Mouse (Mus musculus): Measurements from ENCODE around the gene Rprd1b. TPM values are rescaled to one million over a fixed set of nuclear protein-coding genes. Genes with fewer than 3 reads are reported as not detected.

Gene Rprd1b
- polyA plus RNA-seq, 1 experiment, result 11.7 TPM

DNA sequence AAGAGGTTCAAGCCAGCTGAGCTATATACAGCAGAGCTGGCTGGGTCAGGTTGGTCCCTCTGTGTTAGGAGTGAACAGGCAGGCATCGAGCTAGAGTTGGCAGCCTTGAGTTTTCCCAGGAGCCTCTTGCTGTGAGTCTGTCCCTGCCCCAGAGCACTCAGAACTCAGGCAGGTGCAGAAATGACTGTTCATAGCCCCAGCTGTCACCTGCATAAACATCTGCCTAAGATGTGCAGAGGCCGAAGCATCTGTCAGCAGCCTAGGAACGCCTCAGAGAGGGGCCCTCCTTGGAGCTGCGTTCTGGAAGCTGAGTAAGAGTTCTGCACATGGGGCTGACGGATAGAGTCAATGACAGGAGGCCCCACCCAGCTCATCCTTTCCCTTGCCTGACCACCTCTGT is 86.6 kb downstream of the Rprd1b start:
- peaks cover 13% of the 10 kb centered on the region for H3K4me1 ChIP-seq (ENCODE audit: control insufficient read depth, insufficient read depth, insufficient read length, low read length)
- H3K4me3 ChIP-seq (ENCODE audit: insufficient read depth, low read depth, low read length), result no peak overlapping the region
- no peak overlapping the region for H3K27ac ChIP-seq (replicated peaks; ENCODE audit: low read depth, low read length)

DNA sequence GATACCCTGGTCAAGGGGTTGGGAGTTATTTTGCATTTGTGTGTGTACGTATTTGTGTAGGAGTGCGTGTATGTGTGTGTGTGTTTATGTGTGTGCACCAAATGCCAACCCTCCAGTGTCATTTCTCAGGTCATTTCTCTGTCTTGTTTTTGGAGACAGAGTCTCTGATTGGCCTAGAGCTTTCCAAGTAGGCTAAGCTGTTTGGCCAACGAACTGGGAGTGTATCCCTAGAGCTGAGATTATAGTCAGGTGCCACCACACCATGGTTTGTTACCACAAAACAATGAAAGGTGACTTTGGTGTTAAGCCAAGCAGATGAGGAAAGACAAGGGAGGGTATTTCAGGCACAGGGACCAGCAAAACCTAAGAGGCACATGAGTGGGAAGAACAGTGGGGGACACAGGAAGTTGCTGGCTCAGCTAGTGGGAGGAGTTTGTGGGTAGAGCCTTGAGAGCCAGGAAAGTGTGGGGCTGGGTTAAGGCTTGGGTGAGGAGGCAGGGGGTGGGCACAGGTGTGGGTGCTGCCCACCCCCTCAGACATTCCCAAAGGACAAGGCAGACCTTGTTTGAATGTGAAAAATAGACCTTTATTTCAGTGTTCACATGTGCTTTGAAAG is 87.6 kb downstream of the Rprd1b start:
- Histone ChIP-seq H3K4me3 (ENCODE audit: insufficient read depth, low read depth, low read length) (no peak overlapping the region), H3K27ac (replicated peaks; ENCODE audit: low read depth, low read length) (no peak overlapping the region), H3K4me1 (ENCODE audit: control insufficient read depth, insufficient read depth, insufficient read length, low read length) (peaks cover 13% of the 10 kb centered on the region)

DNA sequence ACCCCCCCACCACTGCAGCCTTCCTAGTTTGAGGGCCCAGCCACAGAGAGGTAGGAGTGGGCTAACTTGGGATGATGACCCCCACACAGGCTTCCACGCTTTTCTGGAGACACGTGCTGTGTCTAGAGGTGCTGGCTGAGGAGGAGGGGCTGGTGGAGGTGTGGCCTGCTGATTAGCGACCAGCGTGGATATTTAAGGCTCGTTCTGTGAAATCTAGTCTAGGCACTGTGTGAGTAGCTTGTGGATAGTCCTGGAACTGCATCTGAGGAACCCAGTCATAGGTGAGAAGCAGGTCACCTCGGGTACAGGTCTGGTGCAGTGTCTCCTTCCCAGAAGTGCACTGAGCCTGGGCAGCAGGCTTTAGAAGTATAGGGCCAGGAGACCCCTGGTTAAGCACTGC is 88.4 kb downstream of the Rprd1b start:
- H3K27ac ChIP-seq (replicated peaks; ENCODE audit: low read depth, low read length), result no peak overlapping the region

DNA sequence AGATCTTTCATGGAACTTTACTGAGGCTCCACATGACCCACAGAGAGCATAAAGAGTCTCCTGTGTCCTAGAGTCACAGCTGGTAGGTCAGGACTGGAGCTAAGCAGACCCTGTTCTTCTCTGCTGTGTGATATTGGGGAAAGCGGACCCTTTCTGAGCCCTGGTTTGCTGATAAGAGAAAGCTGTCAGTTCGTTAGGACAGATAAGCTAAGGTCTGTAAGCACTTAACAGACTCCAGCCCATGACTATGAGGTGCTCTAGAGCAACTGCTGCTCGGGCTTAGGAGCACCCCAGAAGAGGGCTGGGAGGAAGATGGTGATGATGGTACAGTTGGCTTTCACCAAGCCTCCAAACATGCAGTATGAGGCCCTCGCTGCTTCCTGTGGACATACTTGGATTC is 90.8 kb downstream of the Rprd1b start:
- H3K4me1 ChIP-seq (ENCODE audit: control insufficient read depth, insufficient read depth, insufficient read length, low read length), result peaks cover 28% of the 10 kb centered on the region
- no peak overlapping the region for H3K4me3 ChIP-seq (ENCODE audit: insufficient read depth, low read depth, low read length)
- no peak overlapping the region for H3K27ac ChIP-seq (replicated peaks; ENCODE audit: low read depth, low read length)

More for the DNA sequence above, 88.4 kb downstream of the Rprd1b start:
- H3K4me1 ChIP-seq (ENCODE audit: control insufficient read depth, insufficient read depth, insufficient read length, low read length), result peaks cover 17% of the 10 kb centered on the region
- no peak overlapping the region for H3K4me3 ChIP-seq (ENCODE audit: insufficient read depth, low read depth, low read length)

DNA sequence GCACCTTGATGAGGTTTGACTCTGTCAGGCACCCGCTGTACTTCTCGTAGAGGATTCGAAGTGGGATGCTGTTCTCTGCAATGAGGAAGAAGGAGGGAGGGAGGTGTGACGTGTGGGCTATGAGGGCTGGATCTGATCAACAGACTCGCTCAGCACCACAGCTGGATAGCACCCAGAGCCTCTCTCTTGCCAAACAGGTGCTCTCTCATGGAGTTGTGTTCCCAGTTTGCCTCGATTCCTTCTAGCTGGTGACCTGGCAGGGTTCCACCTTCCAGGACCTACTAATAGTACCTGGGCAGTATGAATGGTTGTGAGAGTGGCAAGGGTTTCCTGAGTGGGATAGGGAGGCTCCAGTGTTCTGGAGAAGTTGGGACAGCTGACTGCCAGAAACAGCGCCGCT is 91.9 kb downstream of the Rprd1b start:
- Histone ChIP-seq H3K4me3 (ENCODE audit: insufficient read depth, low read depth, low read length) (no peak overlapping the region), H3K4me1 (ENCODE audit: control insufficient read depth, insufficient read depth, insufficient read length, low read length) (peaks cover 20% of the 10 kb centered on the region), H3K27ac (replicated peaks; ENCODE audit: low read depth, low read length) (no peak overlapping the region)

DNA sequence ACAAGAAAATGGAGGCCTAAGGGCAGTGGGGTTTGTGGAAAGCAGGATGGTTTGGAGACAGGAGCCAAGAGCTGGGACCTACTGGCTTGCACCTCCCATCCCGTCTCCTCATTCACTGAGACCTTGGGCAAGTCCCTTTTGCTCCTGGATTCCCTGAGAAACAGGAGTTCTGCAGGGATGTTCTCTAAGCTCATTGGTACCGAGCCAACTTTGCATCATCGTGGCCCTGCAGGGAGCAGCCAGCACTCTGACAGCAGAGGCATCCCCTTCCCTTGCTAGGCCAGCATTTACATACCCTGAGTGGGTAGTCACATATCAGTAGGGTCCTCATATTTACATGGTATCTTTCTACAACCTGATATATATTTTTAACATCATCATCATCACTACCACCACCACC is 92.6 kb downstream of the Rprd1b start:
- H3K27ac ChIP-seq (replicated peaks; ENCODE audit: low read depth, low read length), result no peak overlapping the region
- no peak overlapping the region for H3K4me3 ChIP-seq (ENCODE audit: insufficient read depth, low read depth, low read length)
- H3K4me1 ChIP-seq (ENCODE audit: control insufficient read depth, insufficient read depth, insufficient read length, low read length), result peaks cover 20% of the 10 kb centered on the region

DNA sequence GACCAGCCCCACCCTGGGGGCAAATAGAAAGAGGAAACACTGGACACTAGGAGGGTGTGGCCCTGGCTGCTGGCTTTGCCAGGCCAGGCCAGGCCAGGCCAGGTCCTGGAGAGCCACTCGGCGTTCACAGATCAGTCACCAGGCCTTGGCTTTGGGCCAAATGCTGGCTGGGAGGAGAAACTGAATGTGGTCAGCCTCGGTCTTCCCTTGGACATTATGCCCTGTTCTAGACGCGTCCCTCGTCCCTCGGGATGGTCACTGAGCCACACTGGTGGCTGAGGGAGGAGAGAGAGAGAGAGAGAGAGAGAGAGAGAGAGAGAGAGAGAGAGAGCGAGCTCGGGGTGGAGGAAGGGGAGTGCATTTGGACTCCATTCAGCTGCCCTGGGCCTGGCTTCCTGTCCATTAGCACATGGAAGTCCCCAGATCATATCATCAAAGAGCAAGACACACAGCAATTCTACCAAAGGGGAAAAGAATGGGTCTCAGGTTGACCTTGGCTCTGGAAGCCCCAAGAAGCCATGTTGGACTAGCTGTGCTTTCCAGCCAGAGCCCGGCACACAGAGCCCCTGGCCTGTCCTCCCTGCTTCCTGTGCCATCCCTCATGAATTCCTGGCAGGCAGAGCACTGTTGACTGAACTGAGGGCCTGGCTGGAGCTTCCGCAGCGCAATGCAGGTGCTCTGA is 93.5 kb downstream of the Rprd1b start:
- Histone ChIP-seq H3K4me1 (ENCODE audit: control insufficient read depth, insufficient read depth, insufficient read length, low read length) (peaks cover 20% of the 10 kb centered on the region), H3K27ac (replicated peaks; ENCODE audit: low read depth, low read length) (peak overlapping the region; percentile 56), H3K4me3 (ENCODE audit: insufficient read depth, low read depth, low read length) (no peak overlapping the region)

DNA sequence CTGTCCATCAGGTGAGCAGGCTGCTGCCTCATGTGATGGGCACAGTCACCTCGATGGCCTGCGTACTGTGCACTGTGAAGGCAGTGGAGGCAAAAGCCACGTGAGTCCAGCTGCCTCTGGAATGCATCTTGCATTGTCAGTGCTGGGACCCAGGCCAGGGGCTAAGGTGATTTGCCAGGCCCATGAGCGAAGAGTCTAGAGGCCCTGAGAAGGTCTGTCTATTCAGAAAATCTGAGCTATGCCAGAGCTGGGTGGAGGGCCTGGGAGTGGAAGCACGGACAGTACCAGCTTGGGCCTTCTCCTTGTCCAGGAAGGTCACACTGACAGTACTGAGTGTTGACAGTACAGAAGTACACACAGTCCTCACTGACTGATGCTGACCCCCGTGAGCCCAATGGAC is 94.5 kb downstream of the Rprd1b start:
- H3K4me3 ChIP-seq (ENCODE audit: insufficient read depth, low read depth, low read length), result no peak overlapping the region
- H3K4me1 ChIP-seq (ENCODE audit: control insufficient read depth, insufficient read depth, insufficient read length, low read length), result peaks cover 20% of the 10 kb centered on the region
- peak overlapping the region; percentile 56 for H3K27ac ChIP-seq (replicated peaks; ENCODE audit: low read depth, low read length)

DNA sequence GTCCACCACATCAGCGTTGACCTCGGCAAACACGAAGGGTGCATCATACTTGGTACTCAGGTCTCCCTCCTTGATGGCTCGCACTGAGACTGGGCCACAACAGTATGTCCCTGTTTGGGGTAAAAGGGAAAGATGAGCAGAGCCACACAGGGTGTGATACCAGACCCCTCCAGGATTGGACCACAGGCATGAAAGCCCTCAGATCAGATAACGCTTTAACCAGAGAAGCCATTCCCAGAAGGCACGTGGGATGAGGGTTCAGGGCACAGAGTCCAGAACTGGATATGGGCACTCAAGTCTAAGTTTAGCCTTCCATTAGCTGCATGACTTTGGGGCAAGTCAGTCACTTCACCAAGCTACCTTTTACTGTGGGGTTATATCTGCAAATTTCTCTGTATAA is 98.9 kb downstream of the Rprd1b start:
- Histone ChIP-seq H3K4me3 (ENCODE audit: insufficient read depth, low read depth, low read length) (no peak overlapping the region), H3K27ac (replicated peaks; ENCODE audit: low read depth, low read length) (no peak overlapping the region), H3K4me1 (ENCODE audit: control insufficient read depth, insufficient read depth, insufficient read length, low read length) (peaks cover 41% of the 10 kb centered on the region)

DNA sequence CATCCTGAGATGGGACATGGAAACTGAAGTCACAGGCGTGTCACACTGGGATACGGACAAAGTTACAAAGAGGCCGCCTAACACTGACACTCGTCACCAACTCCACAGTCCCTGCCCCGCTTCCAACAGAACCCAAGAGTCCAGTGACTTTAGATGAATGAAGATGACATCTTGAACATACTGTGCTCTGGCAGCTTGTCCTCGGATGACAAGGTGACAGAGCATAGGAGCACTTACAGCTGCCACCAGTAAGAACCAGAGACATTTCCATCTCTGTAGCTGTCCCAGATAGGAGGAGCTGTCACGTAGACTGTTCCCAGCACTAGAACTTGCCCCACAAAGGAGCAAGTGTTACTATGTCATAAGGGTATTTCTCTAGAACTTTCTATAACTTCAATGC is 99.6 kb downstream of the Rprd1b start:
- Histone ChIP-seq H3K27ac (replicated peaks; ENCODE audit: low read depth, low read length) (no peak overlapping the region), H3K4me3 (ENCODE audit: insufficient read depth, low read depth, low read length) (no peak overlapping the region), H3K4me1 (ENCODE audit: control insufficient read depth, insufficient read depth, insufficient read length, low read length) (peaks cover 38% of the 10 kb centered on the region)

DNA sequence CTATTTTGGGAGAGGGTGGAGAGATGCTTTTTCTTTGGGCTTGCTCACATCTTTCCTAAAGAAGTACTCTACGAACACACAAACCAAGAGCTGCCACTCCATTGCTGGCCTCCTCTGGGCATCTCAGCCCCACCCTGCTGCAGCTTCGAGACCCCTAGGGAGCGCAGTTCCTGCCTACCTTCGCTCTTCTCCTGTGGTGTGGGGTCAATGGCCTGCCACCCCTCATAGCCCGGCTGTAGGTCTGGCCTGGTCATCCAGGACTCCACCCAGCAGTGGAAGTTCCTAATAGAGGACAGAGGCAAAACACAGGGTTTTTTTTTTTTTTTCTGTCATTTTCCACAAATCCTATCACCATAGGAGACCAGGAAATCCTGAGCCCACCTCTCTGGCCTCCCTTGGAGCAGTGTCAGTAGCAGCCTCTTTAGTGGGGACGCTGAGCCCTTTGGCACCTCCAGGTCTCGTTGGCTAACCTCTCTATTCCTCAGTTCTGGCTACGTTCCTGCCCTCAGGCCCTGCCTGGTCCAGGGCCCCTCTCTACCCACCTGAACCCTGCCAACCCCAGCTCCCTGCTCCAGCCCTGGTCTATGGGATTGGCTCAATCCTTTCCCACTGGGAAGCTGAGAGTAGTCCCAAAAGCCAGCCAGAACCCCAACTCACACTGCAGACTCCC is 100.3 kb downstream of the Rprd1b start:
- peak overlapping the region; percentile 65 for H3K27ac ChIP-seq (replicated peaks; ENCODE audit: low read depth, low read length)
- H3K4me3 ChIP-seq (ENCODE audit: insufficient read depth, low read depth, low read length), result no peak overlapping the region
- peaks cover 41% of the 10 kb centered on the region for H3K4me1 ChIP-seq (ENCODE audit: control insufficient read depth, insufficient read depth, insufficient read length, low read length)

DNA sequence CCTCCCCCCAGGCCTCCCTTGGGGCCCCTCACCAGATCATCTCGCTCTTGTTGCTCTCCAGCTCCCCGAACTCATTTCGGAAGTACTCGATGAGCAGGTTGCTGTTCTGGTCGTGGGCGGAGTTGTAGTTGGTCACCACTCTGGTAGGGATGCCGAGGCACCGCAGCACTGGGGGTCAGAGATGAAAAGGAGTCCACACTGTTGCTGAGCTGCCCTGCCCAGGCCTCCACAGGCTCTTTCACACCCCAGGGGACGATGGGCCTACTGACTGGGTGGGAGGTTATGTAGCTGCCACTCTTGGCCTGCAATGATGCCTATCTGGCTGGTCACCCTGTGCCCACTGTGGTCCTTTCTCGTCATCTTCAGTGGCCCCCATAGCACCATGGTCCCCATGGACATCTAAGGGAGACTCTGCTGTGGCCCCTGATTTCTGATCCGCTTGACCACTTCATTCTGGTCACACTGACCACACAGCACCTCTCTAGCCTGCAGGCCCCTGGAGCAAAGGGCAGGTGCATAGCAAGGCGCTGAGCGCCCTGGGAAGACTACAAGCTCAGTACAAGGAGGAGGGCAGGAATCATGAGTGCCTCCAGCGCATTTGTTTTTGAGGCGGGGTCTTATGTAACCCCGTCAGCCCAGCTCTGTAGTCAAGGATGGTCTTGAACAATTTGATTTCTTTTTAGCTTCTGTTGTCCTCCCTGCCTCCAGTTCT is 101.2 kb downstream of the Rprd1b start:
- H3K4me1 ChIP-seq (ENCODE audit: control insufficient read depth, insufficient read depth, insufficient read length, low read length), result peaks cover 45% of the 10 kb centered on the region

DNA sequence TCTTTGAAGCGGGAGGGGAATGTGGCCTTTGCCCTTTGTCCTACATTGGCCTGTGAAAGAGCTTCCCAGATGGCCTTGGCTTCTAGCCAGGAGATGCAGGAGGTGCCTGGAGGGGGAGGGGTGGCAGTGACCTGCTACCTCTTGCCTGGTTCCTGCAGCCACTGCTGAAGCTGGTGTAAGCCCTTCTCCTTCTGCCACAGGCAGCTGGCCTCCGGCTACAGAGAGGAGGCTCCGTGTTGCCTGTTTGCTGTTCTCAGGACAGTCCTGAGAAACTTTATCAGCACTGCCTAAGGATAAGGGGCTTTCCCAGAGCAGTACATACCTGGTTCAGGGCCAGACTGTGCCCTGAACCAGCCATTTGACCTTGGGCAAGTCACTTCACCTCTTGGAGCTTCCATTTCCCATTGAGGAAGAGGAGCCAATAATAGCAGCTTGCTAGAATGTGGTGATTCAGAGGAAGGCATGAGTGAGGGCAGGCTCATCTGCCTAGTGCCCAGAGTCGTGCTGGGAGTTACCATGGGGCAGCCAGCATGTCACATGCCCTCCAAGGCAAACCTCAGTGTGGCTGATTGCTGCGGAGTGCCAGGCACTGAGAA is 102.2 kb downstream of the Rprd1b start:
- Histone ChIP-seq H3K27ac (replicated peaks; ENCODE audit: low read depth, low read length) (peak overlapping the region; percentile 94), H3K4me3 (ENCODE audit: insufficient read depth, low read depth, low read length) (no peak overlapping the region), H3K4me1 (ENCODE audit: control insufficient read depth, insufficient read depth, insufficient read length, low read length) (peaks cover 50% of the 10 kb centered on the region)

More for the DNA sequence above, 101.2 kb downstream of the Rprd1b start:
- Histone ChIP-seq H3K27ac (replicated peaks; ENCODE audit: low read depth, low read length) (peak overlapping the region; percentile 65), H3K4me3 (ENCODE audit: insufficient read depth, low read depth, low read length) (no peak overlapping the region)

DNA sequence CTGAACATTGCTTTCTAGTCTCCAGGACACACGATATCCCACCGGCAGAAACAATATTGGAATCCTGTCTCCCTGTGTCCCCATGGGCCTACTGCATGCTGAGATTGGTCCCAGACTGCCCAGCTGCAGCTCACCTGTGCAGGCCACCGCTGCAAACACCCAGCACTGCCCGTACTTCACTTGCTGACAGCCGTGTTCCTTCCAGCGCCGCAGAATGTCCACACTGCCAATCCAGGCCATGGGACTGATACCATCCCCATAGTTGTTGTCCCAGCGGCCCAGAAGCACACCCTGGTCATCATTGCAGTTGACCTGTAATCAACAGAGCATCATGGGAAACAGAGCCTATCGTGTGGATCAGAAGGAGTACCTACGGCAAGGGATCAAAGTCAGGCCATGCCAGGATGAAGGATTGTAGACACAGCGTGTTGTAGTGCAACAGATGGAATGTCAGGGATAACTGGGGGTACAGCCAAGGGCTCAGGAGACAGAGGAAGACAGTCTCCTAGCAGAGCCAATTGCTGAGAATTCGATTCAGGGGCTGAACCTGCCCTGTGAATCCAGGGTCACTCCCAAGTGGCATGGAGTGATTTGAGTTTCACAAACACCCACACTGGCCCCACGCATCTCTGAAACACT is 103.0 kb downstream of the Rprd1b start:
- Histone ChIP-seq H3K4me1 (ENCODE audit: control insufficient read depth, insufficient read depth, insufficient read length, low read length) (peaks cover 56% of the 10 kb centered on the region), H3K27ac (replicated peaks; ENCODE audit: low read depth, low read length) (peak overlapping the region; percentile 94)

More for the DNA sequence above, 103.0 kb downstream of the Rprd1b start:
- H3K4me3 ChIP-seq (ENCODE audit: insufficient read depth, low read depth, low read length), result no peak overlapping the region

Measured in brown adipose tissue, adult 24 weeks (tissue).